Mouse (Mus musculus): ENCODE data around the gene Gpr87. TPM values are rescaled to one million over a fixed set of nuclear protein-coding genes. Genes with fewer than 3 reads are reported as not detected.

Gpr87 gene
- total RNA-seq (2012; rRNA removed) (not detected in 2 replicates), total RNA-seq (2014; rRNA removed) (not detected in 2 replicates), polyA plus RNA-seq (2012; ENCODE audit: insufficient read length, low read depth) (not detected in 2 replicates)

- H3K36me3 ChIP-seq (replicated peaks in 1 of 2; ENCODE audit: control insufficient read depth in 1 of 2, insufficient read depth in 1 of 2, low read length in 1 of 2): no peaks in the 10 kb centered on the region
- in situ Hi-C loops (cut with MboI; ENCODE audit: low pct_ligation_motif_present, low pct_unique_long_range_greater_than_20kb, low sequenced_read_pairs): no loop called here
- TF ChIP-seq CTCF (conservative IDR thresholded peaks at IDR 0.05 in 1 of 2, IDR thresholded peaks at IDR 0.05 in 1 of 2; ENCODE audit: low read depth in 2 of 2, low read length in 2 of 2) (no peak), MAFK (IDR thresholded peaks at IDR 0.05; ENCODE audit: insufficient replicate concordance, low read length) (no peak), TBP (conservative IDR thresholded peaks at IDR 0.05; ENCODE audit: low read depth, low read length) (no peak), ZMIZ1 (IDR thresholded peaks at IDR 0.05; ENCODE audit: low read depth, low read length) (no peak), SMC3 (IDR thresholded peaks at IDR 0.05; ENCODE audit: low read depth, low read length) (no peak), BHLHE40 (IDR thresholded peaks at IDR 0.05; ENCODE audit: low read depth, low read length) (no peak)
These were observed at the start of gene Gpr87 for GRCm38 (mm10) chr3:59194938-59195337. Gene Gpr87, minus strand, starts transcription at chr3:59195104.

GRCm38 (mm10) chr3:59243384-59243783, 48.5 kb upstream of the Gpr87 start:
- dilution Hi-C loops (cut with MboI; ENCODE audit: extremely low pct_ligation_motif_present, extremely low pct_unique_long_range_greater_than_20kb, low sequenced_read_pairs): no loop called here
- no peak for TF ChIP-seq POLR2A (IDR thresholded peaks at IDR 0.05; ENCODE audit: low read depth, low read length)
- no peak for TF ChIP-seq PAX5 (IDR thresholded peaks at IDR 0.05; ENCODE audit: low read length)
- TF ChIP-seq BHLHE40 (IDR thresholded peaks at IDR 0.05; ENCODE audit: low read depth, low read length): no peak

More at GRCm38 (mm10) chr3:59194938-59195337, at the start of gene Gpr87:
- no peak for DNase-seq (ENCODE audit: extremely low read depth)
- Histone ChIP-seq H3K9me3 (replicated peaks; ENCODE audit: low read length) (no peaks in the 10 kb centered on the region), H3K9ac (ENCODE audit: insufficient read depth, low read depth) (no peak within 1 kb of the TSS), H3K27ac (ENCODE audit: insufficient read depth, low read depth) (no peak within 1 kb of the TSS), H3K4me3 (replicated peaks in 1 of 3; ENCODE audit: low read depth in 2 of 3, low read length in 2 of 3, poor library complexity in 1 of 3) (no peak within 1 kb of the TSS), H3K27me3 (replicated peaks) (no peaks in the 10 kb centered on the region), H3K4me1 (ENCODE audit: control insufficient read depth in 1 of 2, insufficient read depth in 2 of 2) (no peaks in the 10 kb centered on the region), H3K79me2 (replicated peaks; ENCODE audit: control insufficient read depth, extremely low read depth, insufficient read depth, poor library complexity, severe bottlenecking) (no peaks in the 10 kb centered on the region), H3K4me2 (ENCODE audit: insufficient read depth, low read depth, poor library complexity, severe bottlenecking) (no peak within 1 kb of the TSS)
- dilution Hi-C loops (cut with MboI; ENCODE audit: extremely low pct_ligation_motif_present, extremely low pct_unique_long_range_greater_than_20kb, low sequenced_read_pairs): no loop called here

GRCm38 (mm10) chr3:59234878-59235277, 40.0 kb upstream of the Gpr87 start:
- Histone ChIP-seq H3K9me3 (replicated peaks; ENCODE audit: low read length) (no peaks in the 10 kb centered on the region), H3K27me3 (replicated peaks) (no peaks in the 10 kb centered on the region), H3K4me3 (replicated peaks in 1 of 3; ENCODE audit: low read depth in 2 of 3, low read length in 2 of 3, poor library complexity in 1 of 3) (no peak overlapping the region), H3K4me2 (ENCODE audit: insufficient read depth, low read depth, poor library complexity, severe bottlenecking) (no peak overlapping the region), H3K36me3 (replicated peaks in 1 of 2; ENCODE audit: control insufficient read depth in 1 of 2, insufficient read depth in 1 of 2, low read length in 1 of 2) (no peaks in the 10 kb centered on the region), H3K79me2 (replicated peaks; ENCODE audit: control insufficient read depth, extremely low read depth, insufficient read depth, poor library complexity, severe bottlenecking) (no peaks in the 10 kb centered on the region), H3K4me1 (ENCODE audit: control insufficient read depth in 1 of 2, insufficient read depth in 2 of 2) (peaks cover 0 to 8% of the 10 kb centered on the region in 2 experiments; a peak in 2 of 4 replicates), H3K9ac (ENCODE audit: insufficient read depth, low read depth) (no peak overlapping the region), H3K27ac (ENCODE audit: insufficient read depth, low read depth) (no peak overlapping the region)
- no peak for DNase-seq (ENCODE audit: extremely low read depth)
- TF ChIP-seq CTCF (conservative IDR thresholded peaks at IDR 0.05 in 1 of 2, IDR thresholded peaks at IDR 0.05 in 1 of 2; ENCODE audit: low read depth in 2 of 2, low read length in 2 of 2) (no peak), JUN (IDR thresholded peaks at IDR 0.05; ENCODE audit: insufficient read depth, low read depth, low read length) (no peak), TBP (conservative IDR thresholded peaks at IDR 0.05; ENCODE audit: low read depth, low read length) (no peak)
- in situ Hi-C loops (cut with MboI; ENCODE audit: low pct_ligation_motif_present, low pct_unique_long_range_greater_than_20kb, low sequenced_read_pairs) (no loop called here), dilution Hi-C loops (cut with MboI; ENCODE audit: extremely low pct_ligation_motif_present, extremely low pct_unique_long_range_greater_than_20kb, low sequenced_read_pairs) (no loop called here)

More at GRCm38 (mm10) chr3:59243384-59243783, 48.5 kb upstream of the Gpr87 start:
- no peaks in the 10 kb centered on the region for H3K36me3 ChIP-seq (replicated peaks in 1 of 2; ENCODE audit: control insufficient read depth in 1 of 2, insufficient read depth in 1 of 2, low read length in 1 of 2)
- no peak for DNase-seq (ENCODE audit: extremely low read depth)
- in situ Hi-C loops (cut with MboI; ENCODE audit: low pct_ligation_motif_present, low pct_unique_long_range_greater_than_20kb, low sequenced_read_pairs): no loop called here
- H3K9me3 ChIP-seq (replicated peaks; ENCODE audit: low read length): no peaks in the 10 kb centered on the region
- H3K27ac ChIP-seq (ENCODE audit: insufficient read depth, low read depth): no peak overlapping the region
- H3K4me2 ChIP-seq (ENCODE audit: insufficient read depth, low read depth, poor library complexity, severe bottlenecking): no peak overlapping the region
- H3K9ac ChIP-seq (ENCODE audit: insufficient read depth, low read depth): no peak overlapping the region
- no peaks in the 10 kb centered on the region for H3K79me2 ChIP-seq (replicated peaks; ENCODE audit: control insufficient read depth, extremely low read depth, insufficient read depth, poor library complexity, severe bottlenecking)
- no peaks in the 10 kb centered on the region for H3K27me3 ChIP-seq (replicated peaks)
- no peak overlapping the region for H3K4me3 ChIP-seq (replicated peaks in 1 of 3; ENCODE audit: low read depth in 2 of 3, low read length in 2 of 3, poor library complexity in 1 of 3)
- peaks cover 0 to 4% of the 10 kb centered on the region in 2 experiments; a peak in 1 of 4 replicates for H3K4me1 ChIP-seq (ENCODE audit: control insufficient read depth in 1 of 2, insufficient read depth in 2 of 2)

Measured in CH12.LX (cell line).